Mouse (Mus musculus): ENCODE data around the gene Adora2a. TPM values are rescaled to one million over a fixed set of nuclear protein-coding genes. Genes with fewer than 3 reads are reported as not detected.

Adora2a gene
- 8.7 TPM for total RNA-seq (2023)

DNA sequence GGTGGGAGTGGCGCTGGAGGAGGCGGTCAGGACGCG lies at the start of gene Adora2a:
Gene Adora2a (plus strand): TSS at position 6 of the 36 bp plus-strand sequence.

Other genes with a start within 250 kb of the Adora2a start
- 59.3 TPM for gene Specc1l, start 104.8 kb upstream of the Adora2a start, total RNA-seq (2023)
- 0.31 TPM for gene Upb1, start 84.2 kb downstream of the Adora2a start, total RNA-seq (2023)
- gene Snrpd3, start 200.7 kb downstream of the Adora2a start, total RNA-seq (2023), result 109 TPM
- gene Gucd1, start 201.1 kb downstream of the Adora2a start, total RNA-seq (2023), result 60.6 TPM
- 23.7 TPM for gene Lrrc75b, start 243.5 kb downstream of the Adora2a start, total RNA-seq (2023)
- gene Ggt1, start 244.7 kb downstream of the Adora2a start, total RNA-seq (2023), result 81.7 TPM

All from CD8-positive naive resting alpha-beta T cell, adult 57 days (primary cell).